Mouse (Mus musculus): Measurements from ENCODE around the gene Phc2.

DNA sequence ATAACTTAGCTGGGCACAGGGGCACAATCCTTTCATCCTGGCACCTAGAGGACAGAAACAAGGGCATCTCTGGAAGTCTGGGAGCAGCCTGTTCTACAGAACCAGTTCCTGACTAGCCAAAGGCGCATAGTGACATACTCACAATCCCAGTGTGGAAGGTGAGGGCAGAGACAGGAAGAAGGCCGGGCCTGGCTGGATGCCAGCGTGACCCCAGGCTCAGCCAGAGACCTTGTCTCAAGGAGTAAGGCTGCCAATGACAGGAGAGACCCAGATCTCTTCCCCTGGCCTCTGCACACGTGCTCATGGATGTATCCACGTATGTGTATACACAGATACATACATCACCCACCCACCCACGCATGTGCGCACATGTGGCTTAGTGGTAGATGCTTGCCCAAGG, 127.5 kb downstream of the Phc2 start:
- no peak for TF ChIP-seq POLR2A (IDR thresholded peaks at IDR 0.05; ENCODE audit: borderline replicate concordance, extremely low read depth, low read depth, low read length)
- TF ChIP-seq CTCF (IDR thresholded peaks at IDR 0.05; ENCODE audit: insufficient read depth, low read length): no peak
